Mouse (Mus musculus): ENCODE data around the gene Ebf4. TPM values are rescaled to one million over a fixed set of nuclear protein-coding genes. Genes with fewer than 3 reads are reported as not detected.
A peak's percentile ranks its signal among the peaks of the same experiment; 100 is the strongest.

The Ebf4 gene
- polyA plus RNA-seq, 1 experiment from 2014 or later, result 0.91 TPM

GRCm38 (mm10) chr2:130274862-130275261 lies 20.1 kb upstream of the Ebf4 start:
- Histone ChIP-seq H3K36me3 (peaks cover 43% of the 10 kb centered on the region), H3K4me3 (peak overlapping the region; percentile 90), H3K4me2 (peak overlapping the region; percentile 88), H3K27me3 (replicated peaks) (no peaks in the 10 kb centered on the region), H3K27ac (ENCODE audit: poor library complexity, severe bottlenecking) (peak overlapping the region; percentile 93), H3K4me1 (replicated peaks) (peaks cover 30% of the 10 kb centered on the region), H3K9me3 (replicated peaks) (no peaks in the 10 kb centered on the region), H3K9ac (peak overlapping the region; percentile 96)
- no peak for ATAC-seq (ENCODE audit: insufficient number of reproducible peaks, low FRiP score)
- WGBS, result 3% methylated on average over 10 of the region's 10 CpGs

- Histone ChIP-seq H3K27ac (ENCODE audit: poor library complexity, severe bottlenecking) (no peak overlapping the region), H3K4me3 (peak overlapping the region; percentile 90), H3K9ac (no peak overlapping the region), H3K27me3 (replicated peaks) (no peaks in the 10 kb centered on the region), H3K36me3 (peaks cover 50% of the 10 kb centered on the region), H3K4me1 (replicated peaks) (peaks cover 30% of the 10 kb centered on the region), H3K4me2 (peak overlapping the region; percentile 88), H3K9me3 (replicated peaks) (no peaks in the 10 kb centered on the region)
- ATAC-seq (ENCODE audit: insufficient number of reproducible peaks, low FRiP score), result no peak
- WGBS, result 46% methylated on average over 6 of the region's 6 CpGs
These were observed 19.3 kb upstream of the Ebf4 start for GRCm38 (mm10) chr2:130275649-130276048.

GRCm38 (mm10) chr2:130279600-130280091 lies 15.3 kb upstream of the Ebf4 start:
- Histone ChIP-seq H3K9me3 (replicated peaks) (no peaks in the 10 kb centered on the region), H3K36me3 (peaks cover 74% of the 10 kb centered on the region), H3K4me3 (no peak overlapping the region), H3K4me2 (no peak overlapping the region), H3K27me3 (replicated peaks) (no peaks in the 10 kb centered on the region), H3K27ac (ENCODE audit: poor library complexity, severe bottlenecking) (no peak overlapping the region), H3K9ac (no peak overlapping the region), H3K4me1 (replicated peaks) (peaks cover 33% of the 10 kb centered on the region)
- ATAC-seq (ENCODE audit: insufficient number of reproducible peaks, low FRiP score), result no peak
- 37% methylated on average over 8 of the region's 8 CpGs for WGBS

GRCm38 (mm10) chr2:130280224-130280623 lies 14.7 kb upstream of the Ebf4 start:
- 60% methylated on average over 7 of the region's 7 CpGs for WGBS
- H3K36me3 ChIP-seq, result peaks cover 74% of the 10 kb centered on the region
- ATAC-seq (ENCODE audit: insufficient number of reproducible peaks, low FRiP score), result no peak

GRCm38 (mm10) chr2:130280818-130281217 lies 14.2 kb upstream of the Ebf4 start:
- no peaks in the 10 kb centered on the region for H3K27me3 ChIP-seq (replicated peaks)
- H3K27ac ChIP-seq (ENCODE audit: poor library complexity, severe bottlenecking), result no peak overlapping the region
- no peak overlapping the region for H3K4me3 ChIP-seq
- H3K4me1 ChIP-seq (replicated peaks), result peaks cover 23% of the 10 kb centered on the region
- no peak overlapping the region for H3K4me2 ChIP-seq
- 80% methylated on average over 4 of the region's 4 CpGs for WGBS
- peaks cover 68% of the 10 kb centered on the region for H3K36me3 ChIP-seq
- H3K9ac ChIP-seq, result no peak overlapping the region
- H3K9me3 ChIP-seq (replicated peaks), result no peaks in the 10 kb centered on the region
- ATAC-seq (ENCODE audit: insufficient number of reproducible peaks, low FRiP score), result no peak

More at GRCm38 (mm10) chr2:130280224-130280623, 14.7 kb upstream of the Ebf4 start:
- Histone ChIP-seq H3K4me3 (no peak overlapping the region), H3K9me3 (replicated peaks) (no peaks in the 10 kb centered on the region), H3K4me2 (no peak overlapping the region), H3K4me1 (replicated peaks) (peaks cover 29% of the 10 kb centered on the region), H3K27me3 (replicated peaks) (no peaks in the 10 kb centered on the region), H3K27ac (ENCODE audit: poor library complexity, severe bottlenecking) (no peak overlapping the region), H3K9ac (no peak overlapping the region)

- no peaks in the 10 kb centered on the region for H3K9me3 ChIP-seq (replicated peaks)
- no peaks in the 10 kb centered on the region for H3K27me3 ChIP-seq (replicated peaks)
- under 1% methylated on average over 51 of the region's 51 CpGs for WGBS
- peak within 1 kb of the TSS; percentile 87 for H3K27ac ChIP-seq (ENCODE audit: poor library complexity, severe bottlenecking)
- H3K4me2 ChIP-seq, result peak within 1 kb of the TSS; percentile 85
- H3K36me3 ChIP-seq, result peaks cover 39% of the 10 kb centered on the region
- H3K4me1 ChIP-seq (replicated peaks), result peaks cover 10% of the 10 kb centered on the region
- peak; percentile 86 for ATAC-seq (ENCODE audit: insufficient number of reproducible peaks, low FRiP score)
- peak within 1 kb of the TSS; percentile 95 for H3K9ac ChIP-seq
- peak within 1 kb of the TSS; percentile 93 for H3K4me3 ChIP-seq
These were observed 10.9 kb upstream of the Ebf4 start, which contains the start of gene Idh3b for GRCm38 (mm10) chr2:130283854-130284654. Gene Idh3b, minus strand, starts transcription at chr2:130284547.

GRCm38 (mm10) chr2:130289086-130289485 lies 5.9 kb upstream of the Ebf4 start:
- H3K27ac ChIP-seq (ENCODE audit: poor library complexity, severe bottlenecking), result no peak overlapping the region
- H3K9ac ChIP-seq, result no peak overlapping the region
- no peak overlapping the region for H3K4me3 ChIP-seq
- peaks cover 10% of the 10 kb centered on the region for H3K4me1 ChIP-seq (replicated peaks)
- H3K9me3 ChIP-seq (replicated peaks), result no peaks in the 10 kb centered on the region
- H3K36me3 ChIP-seq, result no peaks in the 10 kb centered on the region
- no peak overlapping the region for H3K4me2 ChIP-seq
- H3K27me3 ChIP-seq (replicated peaks), result peaks cover 20% of the 10 kb centered on the region
- ATAC-seq (ENCODE audit: insufficient number of reproducible peaks, low FRiP score), result no peak
- 44% methylated on average over 4 of the region's 4 CpGs for WGBS

GRCm38 (mm10) chr2:130291434-130291833 lies 3.5 kb upstream of the Ebf4 start:
- H3K9me3 ChIP-seq (replicated peaks), result no peaks in the 10 kb centered on the region
- H3K4me2 ChIP-seq, result peak overlapping the region; percentile 40
- no peak overlapping the region for H3K27ac ChIP-seq (ENCODE audit: poor library complexity, severe bottlenecking)
- H3K4me3 ChIP-seq, result no peak overlapping the region
- H3K9ac ChIP-seq, result no peak overlapping the region
- peaks cover 40% of the 10 kb centered on the region for H3K27me3 ChIP-seq (replicated peaks)
- no peak; the same call in 1 of the 2 replicates for ATAC-seq (ENCODE audit: insufficient number of reproducible peaks, low FRiP score)
- no peaks in the 10 kb centered on the region for H3K36me3 ChIP-seq
- peaks cover 19% of the 10 kb centered on the region for H3K4me1 ChIP-seq (replicated peaks)
- WGBS, result 18% methylated on average over 8 of the region's 8 CpGs

- 58% methylated on average over 3 of the region's 3 CpGs for WGBS
- no peak overlapping the region for H3K27ac ChIP-seq (ENCODE audit: poor library complexity, severe bottlenecking)
- H3K4me1 ChIP-seq (replicated peaks), result peaks cover 21% of the 10 kb centered on the region
- H3K27me3 ChIP-seq (replicated peaks), result peaks cover 55% of the 10 kb centered on the region
- H3K4me2 ChIP-seq, result no peak overlapping the region
- H3K9ac ChIP-seq, result no peak overlapping the region
- H3K4me3 ChIP-seq, result no peak overlapping the region
- ATAC-seq (ENCODE audit: insufficient number of reproducible peaks, low FRiP score), result no peak
- no peaks in the 10 kb centered on the region for H3K9me3 ChIP-seq (replicated peaks)
- no peaks in the 10 kb centered on the region for H3K36me3 ChIP-seq
These were observed 2.0 kb upstream of the Ebf4 start for GRCm38 (mm10) chr2:130293009-130293408.

- H3K9ac ChIP-seq, result 0 out of 2 replicates have a peak overlapping the region, but pooled peaks have one; percentile 13
- no peak for ATAC-seq (ENCODE audit: insufficient number of reproducible peaks, low FRiP score)
- peaks cover 21% of the 10 kb centered on the region for H3K4me1 ChIP-seq (replicated peaks)
- H3K4me3 ChIP-seq, result no peak overlapping the region
- WGBS, result 3% methylated on average over 4 of the region's 4 CpGs
- H3K36me3 ChIP-seq, result no peaks in the 10 kb centered on the region
- H3K4me2 ChIP-seq, result peak overlapping the region; percentile 89; the same call in 1 of the 2 replicates
- no peaks in the 10 kb centered on the region for H3K9me3 ChIP-seq (replicated peaks)
- no peak overlapping the region for H3K27ac ChIP-seq (ENCODE audit: poor library complexity, severe bottlenecking)
- peaks cover 60% of the 10 kb centered on the region for H3K27me3 ChIP-seq (replicated peaks)
These were observed 1.5 kb upstream of the Ebf4 start for GRCm38 (mm10) chr2:130293486-130293885.

GRCm38 (mm10) chr2:130294218-130294935 lies 592 bp upstream of the Ebf4 start:
- Histone ChIP-seq H3K9ac (peak overlapping the region; percentile 80), H3K4me2 (peak overlapping the region; percentile 89), H3K36me3 (no peaks in the 10 kb centered on the region), H3K27me3 (replicated peaks) (peaks cover 66% of the 10 kb centered on the region), H3K4me1 (replicated peaks) (peaks cover 21% of the 10 kb centered on the region), H3K4me3 (peak overlapping the region; percentile 76), H3K9me3 (replicated peaks) (no peaks in the 10 kb centered on the region), H3K27ac (ENCODE audit: poor library complexity, severe bottlenecking) (no peak overlapping the region)
- ATAC-seq (ENCODE audit: insufficient number of reproducible peaks, low FRiP score), result 0 out of 2 replicates have a peak, but pooled peaks have one; percentile 3
- WGBS, result 6% methylated on average over 20 of the region's 20 CpGs
